Mouse (Mus musculus) embryo, embryonic 11 days (tissue): ENCODE measurements at regions not wholly inside any gene's neighbourhood (a gene's known extent, or its start where the extent isn't known, plus 50 kb on each side); places are given as distances from the start of the nearest gene placed in this dataset.

Experiments used
- DNase-seq: peaks from one replicate; pipeline ENCODE4 v3.0.0-alpha.2; 2015

DNA sequence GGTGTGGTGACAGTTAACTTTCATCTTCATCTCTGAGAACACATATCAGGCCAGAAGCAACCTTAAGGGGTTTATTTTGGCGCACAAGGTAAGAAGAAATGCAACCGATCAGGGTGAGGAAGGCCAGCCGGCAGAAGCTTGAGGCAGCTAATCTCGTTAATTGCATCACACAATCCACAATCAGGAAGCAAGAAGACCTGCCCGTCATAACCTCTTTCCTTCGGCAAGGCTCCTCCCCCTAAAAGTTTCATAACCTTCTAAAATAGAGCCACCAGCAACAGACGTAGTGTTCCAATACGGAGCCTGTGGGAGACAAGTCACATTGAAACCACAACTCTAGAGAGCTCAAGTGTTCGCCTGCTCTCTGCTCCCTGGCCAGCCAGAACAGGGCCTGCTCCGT lies 91.4 kb downstream of the Dyrk2 start:
- DNase-seq = no peak

DNA sequence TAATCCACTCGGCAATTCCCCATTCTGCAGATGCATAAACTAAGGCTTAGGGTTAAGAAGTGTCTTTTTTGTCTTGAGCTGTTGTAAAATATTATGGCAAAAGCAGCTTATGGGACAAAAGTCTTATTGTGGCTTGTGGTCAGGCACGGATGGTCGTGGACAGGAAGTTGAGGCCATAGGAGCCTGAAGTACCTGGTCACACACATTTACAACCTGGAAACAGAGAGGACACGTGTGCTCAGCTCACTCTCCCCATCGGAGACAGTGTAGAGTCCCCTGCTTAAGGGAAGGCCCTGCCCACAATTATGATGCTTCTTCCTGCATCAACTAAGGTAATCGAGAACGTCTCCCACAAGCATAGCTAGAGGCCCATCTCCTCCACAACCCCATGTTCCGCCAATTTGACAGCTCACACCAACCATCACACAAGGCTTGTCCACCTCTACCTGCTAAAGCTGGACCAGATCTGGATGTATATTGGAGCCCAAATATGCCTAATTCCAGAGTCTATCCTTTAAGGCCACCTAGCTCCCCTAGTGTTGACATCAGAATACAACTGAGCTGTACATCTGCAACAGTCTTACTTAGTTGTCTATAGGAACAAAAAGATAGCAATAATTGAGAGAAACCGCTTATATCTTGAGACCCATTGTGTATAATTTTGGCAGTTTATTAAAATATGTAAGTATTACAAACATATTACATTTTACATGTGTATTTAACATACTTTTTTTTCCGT lies 89.0 kb downstream of the Dyrk2 start:
- DNase-seq = no peak

DNA sequence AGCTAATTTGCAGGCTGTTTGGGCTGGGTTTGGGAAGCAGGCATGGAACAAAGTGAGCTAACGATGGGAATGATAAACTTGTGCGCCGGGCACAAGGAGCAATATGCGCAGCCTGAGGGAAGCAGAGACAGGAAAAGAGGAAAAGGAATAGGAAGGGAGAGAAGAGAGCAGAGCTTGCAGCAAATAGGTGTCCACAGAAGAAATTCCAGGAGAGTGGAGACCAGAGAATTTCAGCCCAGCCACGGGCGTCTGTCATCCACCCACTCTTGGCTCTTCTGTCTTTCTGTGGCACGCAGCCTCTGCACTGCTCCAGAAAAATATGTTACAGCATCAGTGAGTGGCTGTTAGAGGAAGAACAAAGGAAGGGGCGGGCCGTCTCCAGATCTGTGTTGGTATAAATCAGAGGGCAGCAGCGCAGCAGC lies 88.2 kb downstream of the Dyrk2 start:
- DNase-seq = no peak

DNA sequence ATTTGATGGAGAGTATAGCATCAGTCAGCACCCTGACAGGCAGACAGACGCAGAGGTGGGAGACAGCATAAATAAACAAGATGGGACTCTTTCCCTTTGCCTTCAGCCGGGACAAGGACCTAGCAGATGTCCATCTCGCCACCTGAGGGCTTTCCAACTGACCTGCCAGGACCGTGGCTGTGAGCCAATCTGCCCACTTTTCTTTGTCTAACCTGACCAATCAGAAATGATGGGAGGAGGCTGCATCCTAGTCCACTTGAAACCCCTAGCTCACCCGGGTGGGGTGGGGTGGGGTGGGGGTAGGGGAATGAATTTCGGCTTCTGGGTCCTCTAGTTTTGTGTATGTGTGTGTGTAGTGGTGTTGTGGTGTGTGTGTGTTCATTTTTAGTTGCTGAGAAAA lies 87.4 kb downstream of the Dyrk2 start:
- DNase-seq = no peak

DNA sequence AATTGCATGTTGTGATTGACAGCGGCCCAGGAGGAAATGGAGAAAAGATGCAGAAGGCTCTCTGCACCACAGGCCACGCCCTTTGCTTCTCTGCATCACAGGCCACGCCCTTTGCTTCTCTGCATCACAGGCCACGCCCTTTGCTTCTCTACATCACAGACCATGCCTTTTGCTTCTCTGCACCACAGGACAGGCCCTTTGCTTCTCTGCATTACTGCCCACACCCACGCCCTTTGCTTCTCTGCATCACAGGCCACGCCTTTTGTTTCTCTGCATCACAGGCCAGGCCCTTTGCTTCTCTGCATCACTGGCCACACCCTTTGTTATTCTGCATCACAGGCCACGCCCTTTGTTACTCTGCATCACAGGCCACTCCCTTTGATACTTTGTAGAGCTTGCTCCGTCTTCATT lies 82.7 kb downstream of the Dyrk2 start:
- DNase-seq = no peak

DNA sequence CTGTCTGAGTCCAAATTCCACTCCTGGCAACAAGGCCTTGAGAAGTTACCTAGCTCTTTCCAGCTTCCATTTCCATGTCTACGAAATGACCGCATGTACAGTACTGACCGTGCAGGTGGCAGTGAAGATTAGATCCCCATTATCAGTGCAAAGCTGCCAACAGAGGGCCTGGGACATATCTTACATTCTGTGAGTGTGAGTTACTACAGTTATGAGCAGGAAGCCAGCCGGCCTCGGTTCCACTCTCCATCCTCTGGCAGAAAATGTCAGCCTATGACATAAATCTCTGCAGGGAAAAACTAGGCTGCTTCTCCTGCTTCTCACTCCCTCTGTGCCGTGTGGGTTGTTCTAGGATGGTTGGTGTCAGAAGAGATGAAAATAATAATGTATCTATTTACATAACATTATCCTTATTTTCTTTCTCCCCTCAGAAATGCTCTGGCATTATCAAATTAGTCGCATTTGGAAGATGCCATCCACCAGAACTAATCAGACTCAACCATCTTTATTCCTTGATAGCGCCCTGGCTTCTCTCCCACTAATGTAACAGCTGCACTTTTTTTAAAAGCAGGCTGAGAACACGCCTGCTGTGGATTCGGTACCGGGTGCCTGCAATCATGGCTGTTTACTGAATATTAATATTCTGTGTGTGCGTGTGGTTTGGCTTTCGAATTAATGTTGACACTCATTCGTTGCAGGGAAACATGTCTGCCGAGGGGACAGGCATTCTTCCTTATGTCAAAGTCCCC lies 77.5 kb downstream of the Dyrk2 start:
- no peak for DNase-seq

DNA sequence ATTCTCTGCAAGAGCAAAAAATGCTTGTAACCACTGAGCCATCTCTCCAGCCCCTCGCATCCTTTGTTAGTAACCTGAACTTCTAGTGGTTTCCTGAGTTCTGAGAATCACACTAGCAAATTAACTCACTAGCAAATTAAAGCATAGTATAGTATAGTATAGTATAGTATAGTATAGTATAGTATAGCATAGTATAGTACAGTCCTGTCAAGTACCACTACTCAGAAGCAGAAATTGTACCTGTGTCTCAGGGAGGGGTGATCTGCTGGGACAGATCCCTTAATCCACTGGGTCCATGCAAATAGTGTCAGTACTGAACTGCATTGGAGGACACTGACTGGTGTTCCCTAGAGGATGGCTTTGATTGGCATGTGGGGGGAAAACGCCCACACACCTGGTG lies 76.2 kb downstream of the Dyrk2 start:
- no peak for DNase-seq

DNA sequence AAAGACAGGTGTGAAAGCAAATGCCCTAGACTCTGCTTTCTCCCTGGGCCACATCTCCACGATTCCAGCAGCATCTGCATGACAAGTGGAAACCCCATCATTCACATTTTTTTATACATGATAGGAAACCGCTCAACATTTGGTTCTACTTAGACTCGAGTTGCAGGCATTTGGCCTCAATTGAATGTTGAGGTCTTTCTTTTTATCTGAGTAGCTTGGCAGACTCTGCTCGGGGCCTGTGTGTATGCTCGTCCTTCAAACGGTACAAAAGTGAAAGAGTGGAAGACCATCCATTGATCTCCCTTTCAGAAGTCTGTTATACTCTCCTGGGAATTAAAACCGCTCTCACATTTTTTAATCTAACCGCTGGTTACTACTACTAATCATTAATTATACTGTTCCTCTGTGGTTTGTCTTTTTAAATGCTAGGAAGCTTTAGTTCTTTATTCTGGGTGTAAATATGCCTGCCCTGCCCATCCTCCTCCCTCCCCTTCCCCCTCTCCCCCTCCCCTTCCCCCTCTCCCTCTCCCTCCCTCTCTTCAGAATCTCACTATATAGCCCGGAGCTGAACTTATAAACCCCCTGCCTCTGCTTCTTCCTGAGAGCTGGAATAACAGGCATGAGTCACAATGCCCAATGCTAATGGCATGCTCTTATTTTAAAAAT lies 75.5 kb downstream of the Dyrk2 start:
- peak; percentile 40 for DNase-seq

DNA sequence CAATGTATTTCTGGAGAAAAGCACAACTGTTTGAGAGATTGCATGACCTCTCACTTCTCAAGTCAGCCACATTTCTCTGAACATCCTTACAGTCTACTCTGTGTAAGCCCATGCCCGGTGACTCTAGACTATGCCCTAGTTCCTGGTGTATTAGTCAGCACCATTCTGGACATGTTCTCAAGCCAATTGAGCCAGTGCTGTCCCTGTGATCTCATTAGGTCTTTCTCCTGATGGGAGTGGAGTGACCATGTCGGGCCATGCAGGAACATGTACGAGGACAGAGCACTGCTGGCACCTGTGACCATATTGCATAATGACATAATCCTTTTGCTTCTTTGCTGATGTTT lies 75.0 kb downstream of the Dyrk2 start:
- no peak for DNase-seq

DNA sequence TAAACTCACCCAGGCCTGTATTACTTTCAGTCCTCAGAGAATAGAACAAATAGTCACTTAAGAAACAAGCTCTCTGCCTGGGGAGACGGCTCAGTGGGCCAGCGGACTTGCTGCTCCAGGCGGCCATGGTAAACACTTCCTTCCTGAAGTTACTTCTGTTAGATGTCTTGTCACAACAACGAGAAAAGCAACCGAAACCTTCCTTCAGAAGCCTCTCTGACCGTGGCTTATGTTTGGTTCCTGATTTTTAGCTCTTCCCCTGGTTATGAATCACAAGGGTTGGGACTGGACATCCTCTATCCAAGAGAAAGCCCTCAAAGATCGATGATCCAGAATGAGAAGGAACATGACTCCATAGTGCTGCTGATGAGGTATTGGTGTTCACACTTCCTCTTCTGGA lies 73.5 kb downstream of the Dyrk2 start:
- DNase-seq = no peak

DNA sequence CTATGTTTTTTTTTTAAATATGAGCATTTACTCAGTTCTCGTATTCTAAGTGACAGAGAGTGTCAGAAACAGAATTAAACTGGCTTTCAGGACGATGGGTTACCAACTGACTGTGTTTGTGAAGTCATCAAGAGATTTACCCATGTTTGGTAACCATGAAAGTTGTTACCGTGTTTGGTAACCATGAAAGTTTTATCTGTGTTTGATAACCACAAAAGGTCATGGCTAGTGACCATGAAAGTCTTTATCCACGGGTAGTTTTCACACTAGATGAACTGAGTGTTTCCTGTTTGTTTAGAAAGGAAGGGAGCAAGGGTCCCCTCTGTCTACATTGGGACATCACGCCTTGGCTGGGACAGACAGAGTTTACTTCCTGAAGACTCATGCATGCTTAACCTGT lies 72.8 kb downstream of the Dyrk2 start:
- no peak for DNase-seq

DNA sequence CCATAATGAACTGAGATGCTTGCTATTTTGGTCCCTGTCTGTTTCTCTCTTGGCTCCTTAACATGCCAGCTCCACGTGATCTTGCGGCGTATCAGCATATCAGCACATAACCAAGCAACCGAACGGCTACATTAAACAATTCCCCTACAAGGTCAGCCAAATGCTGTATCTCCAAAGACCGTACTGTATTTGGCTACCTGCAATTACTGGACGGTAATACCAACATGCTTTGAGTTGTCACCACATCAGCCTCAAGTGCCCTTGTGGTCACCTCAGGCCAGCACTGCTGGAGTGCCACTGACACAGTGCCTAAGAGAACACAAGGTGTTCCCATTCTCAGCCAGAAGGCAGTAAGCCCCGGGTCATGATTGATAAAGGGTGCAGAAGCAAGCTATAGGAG lies 70.2 kb downstream of the Dyrk2 start:
- DNase-seq = no peak

DNA sequence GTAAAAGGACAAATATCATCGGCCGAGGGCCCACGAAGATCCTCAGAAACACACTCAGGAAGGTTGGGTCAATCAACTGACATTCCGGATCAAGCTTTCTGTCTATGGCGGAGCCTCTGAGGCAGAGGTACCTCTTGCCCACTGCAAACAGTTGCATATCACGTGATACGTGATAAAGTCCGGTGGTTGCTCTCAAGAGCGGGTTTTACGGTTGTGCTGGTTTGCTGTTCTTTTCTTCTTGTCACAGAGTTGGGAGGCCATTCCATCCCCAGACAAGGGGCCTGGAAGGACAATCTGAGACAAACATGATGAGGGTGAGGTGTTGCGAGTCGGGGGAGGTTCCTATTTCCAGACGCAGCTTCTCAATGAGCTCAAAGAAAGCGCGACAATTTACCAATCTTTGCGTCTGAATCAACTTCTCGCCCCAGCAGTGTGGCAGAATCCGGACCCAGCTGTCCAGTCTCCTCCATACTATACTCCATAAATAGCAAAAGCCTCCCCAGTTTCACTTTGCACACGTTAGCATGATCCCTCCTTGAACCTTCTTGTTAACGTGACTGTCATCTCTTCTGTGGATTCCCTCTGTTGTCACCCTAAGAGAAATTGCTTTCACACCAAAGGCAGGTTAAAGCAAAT lies 66.0 kb downstream of the Dyrk2 start:
- DNase-seq = no peak

DNA sequence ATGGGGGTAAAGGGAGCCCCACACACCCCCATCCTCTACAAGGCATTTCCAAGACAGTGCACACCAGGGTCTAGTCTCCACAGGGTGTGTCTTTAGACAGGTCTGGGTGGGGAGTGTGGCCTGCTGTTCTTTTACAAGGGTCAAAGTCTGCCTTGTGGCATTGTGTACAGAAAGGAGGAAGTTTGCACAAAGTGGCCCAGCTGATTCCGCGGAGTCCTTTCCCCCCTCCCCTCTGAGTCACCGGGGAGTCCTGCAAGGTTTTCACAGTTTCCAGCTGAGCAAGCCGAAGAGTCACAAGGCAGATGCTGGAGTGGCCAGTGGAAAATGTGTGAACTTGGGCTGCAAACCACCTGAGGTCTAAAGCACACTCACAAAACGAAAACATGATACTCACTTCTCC lies 65.4 kb downstream of the Dyrk2 start:
- DNase-seq = no peak
